13 mouse cellular contexts compared by ENCODE assay signal in the genomic region with DNA sequence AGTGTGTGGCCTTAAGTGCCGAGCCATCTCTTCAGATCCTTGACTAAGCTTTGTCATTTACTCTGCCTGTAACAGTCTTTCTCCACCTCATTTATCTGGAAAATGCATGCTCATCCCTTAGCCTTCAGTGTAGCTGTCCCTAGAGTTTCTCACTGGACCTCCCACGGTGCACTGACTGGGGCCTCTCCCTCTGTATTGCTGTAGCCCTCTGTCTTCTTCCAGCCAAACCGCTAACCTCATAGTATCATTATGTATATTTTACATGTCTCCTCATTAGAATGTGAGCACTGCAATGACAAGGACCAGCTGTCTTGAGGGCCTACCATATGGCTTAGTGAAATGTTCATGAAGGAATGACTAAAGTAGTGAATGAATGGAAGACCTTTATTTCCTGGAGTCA.
"Had no signal": no experiment of that assay in that cellular context is flagged by ENCODE, and none has a peak within 500 bp of the region (broad histone marks: within the 10 kb centered on the region; RNA-seq: fewer than 3 reads in every experiment).

No protein-coding gene starts in this region.

- H3K27me3 ChIP-seq: limb, embryonic 12.5 days; liver, embryonic 13.5 days; midbrain, embryonic 15.5 days; neural tube, embryonic 12.5 days had no signal

- H3K36me3 ChIP-seq: limb, embryonic 12.5 days; liver, embryonic 13.5 days; midbrain, embryonic 15.5 days; neural tube, embryonic 12.5 days had no signal

- ATAC-seq: hindbrain, postnatal 0 days; liver, postnatal 0 days; midbrain, embryonic 15.5 days had no signal

- DNase-seq: kidney, adult 9 months; kidney, postnatal 10 days; liver; liver, embryonic 13.5 days; liver, postnatal 0 days; thymus, postnatal 36 days had no signal

- H3K9ac ChIP-seq: limb, embryonic 12.5 days; liver, embryonic 13.5 days; liver, postnatal 0 days; midbrain, embryonic 15.5 days; neural tube, embryonic 12.5 days had no signal

- H3K9me3 ChIP-seq: limb, embryonic 12.5 days; liver, embryonic 13.5 days; megakaryocyte, embryonic 14.5 days; midbrain, embryonic 15.5 days; neural tube, embryonic 12.5 days had no signal

- H3K27ac ChIP-seq: hindbrain, postnatal 0 days; limb, embryonic 12.5 days; liver, embryonic 13.5 days; macrophage; midbrain, embryonic 15.5 days; neural tube, embryonic 12.5 days had no signal

- H3K4me1 ChIP-seq: limb, embryonic 12.5 days; liver, embryonic 13.5 days; megakaryocyte, embryonic 14.5 days had no signal

- H3K4me3 ChIP-seq: limb, embryonic 12.5 days; liver, embryonic 13.5 days; megakaryocyte, embryonic 14.5 days; midbrain, embryonic 15.5 days; neural tube, embryonic 12.5 days had no signal

- H3K4me2 ChIP-seq: limb, embryonic 12.5 days; liver, embryonic 13.5 days; midbrain, embryonic 11.5 days; midbrain, embryonic 15.5 days; neural tube, embryonic 12.5 days had no signal
